Mouse (Mus musculus): ENCODE measurements around the gene Nrd1. TPM values are rescaled to one million over a fixed set of nuclear protein-coding genes. Genes with fewer than 3 reads are reported as not detected.

Gene Nrd1
- polyA plus RNA-seq, 1 experiment from 2014 or later = 58.6 TPM

MicroRNAs encoded within 50 kb of the gene (microRNA counts, 519-probe panel; counts per million panel counts)
- microRNA mmu-miR-761 = not detected

Small RNA genes within 50 kb of the gene (microRNA-seq; reads per million reads assigned to microRNA genes)
- gene Mir761 = not detected

Other genes starting within 250 kb of the Nrd1 start
- 7.3 and 8.2 TPM in 2 replicates for gene Zfyve9, start 219.9 kb upstream of the Nrd1 start, polyA plus RNA-seq (2014; fragmentation: Nextera tagmentation; extraction: Ambion mirVana)
- 187 and 191 TPM in 2 replicates for gene Btf3l4, start 167.0 kb upstream of the Nrd1 start, polyA plus RNA-seq (2014; fragmentation: Nextera tagmentation; extraction: Ambion mirVana)
- 73.6 and 77.4 TPM in 2 replicates for gene Txndc12, start 166.1 kb upstream of the Nrd1 start, polyA plus RNA-seq (2014; fragmentation: Nextera tagmentation; extraction: Ambion mirVana)
- gene Kti12, start 152.9 kb upstream of the Nrd1 start, polyA plus RNA-seq (2014; fragmentation: Nextera tagmentation; extraction: Ambion mirVana) = 25.5 and 25.9 TPM in 2 replicates
- gene A730015C16Rik, start 152.0 kb upstream of the Nrd1 start, polyA plus RNA-seq (2014; fragmentation: Nextera tagmentation; extraction: Ambion mirVana) = 0.87 and 1.2 TPM in 2 replicates
- 187 and 200 TPM in 2 replicates for gene Rab3b, start 121.6 kb upstream of the Nrd1 start, polyA plus RNA-seq (2014; fragmentation: Nextera tagmentation; extraction: Ambion mirVana)
- 79.8 and 89.2 TPM in 2 replicates for gene Osbpl9, start 201.6 kb downstream of the Nrd1 start, polyA plus RNA-seq (2014; fragmentation: Nextera tagmentation; extraction: Ambion mirVana)
- gene Calr4, start 233.8 kb downstream of the Nrd1 start, polyA plus RNA-seq (2014; fragmentation: Nextera tagmentation; extraction: Ambion mirVana) = 2.0 and 2.1 TPM in 2 replicates

Measured in hindbrain, embryonic 14.5 days (tissue).